Comparison of ENCODE assay signal across 8 mouse cellular contexts in genomic region chr7:90386885-90387459, GRCm38 (mm10). TPM values are rescaled to one million over a fixed set of nuclear protein-coding genes. Genes with fewer than 3 reads are reported as not detected.
DNase-seq lines count a peak whose midpoint lies in the region; ATAC-seq lines count a peak whose summit lies in the region.

No protein-coding gene starts in this region.

- no peak overlapping the region for H3K4me3 ChIP-seq in neural tube, embryonic 11.5 days (ENCODE audit: low read depth, low read length)
- H3K4me3 ChIP-seq in intestine, embryonic 15.5 days (replicated peaks) = no peak overlapping the region
- peak overlapping the region; percentile 29 for H3K4me3 ChIP-seq in midbrain, embryonic 13.5 days (replicated peaks)

- H3K9ac ChIP-seq in neural tube, embryonic 11.5 days (ENCODE audit: low read length) = no peak overlapping the region
- no peak overlapping the region for H3K9ac ChIP-seq in intestine, embryonic 15.5 days
- peak overlapping the region; percentile 24; the same call in 1 of the 2 replicates for H3K9ac ChIP-seq in midbrain, embryonic 13.5 days (replicated peaks)

- peaks cover 6% of the 10 kb centered on the region for H3K4me1 ChIP-seq in neural tube, embryonic 11.5 days (ENCODE audit: control insufficient read depth, insufficient read depth, low read length)
- 0 out of 2 replicates have a peak, but pooled peaks cover 2% of the 10 kb centered on the region for H3K4me1 ChIP-seq in intestine, embryonic 15.5 days (replicated peaks)
- peaks cover 11% of the 10 kb centered on the region for H3K4me1 ChIP-seq in midbrain, embryonic 13.5 days (replicated peaks)

- H3K9me3 ChIP-seq in neural tube, embryonic 11.5 days (ENCODE audit: control insufficient read depth, low read length) = no peaks in the 10 kb centered on the region
- no peaks in the 10 kb centered on the region for H3K9me3 ChIP-seq in intestine, embryonic 15.5 days
- no peaks in the 10 kb centered on the region for H3K9me3 ChIP-seq in midbrain, embryonic 13.5 days

- H3K27ac ChIP-seq in neural tube, embryonic 11.5 days (ENCODE audit: low read depth, low read length) = no peak overlapping the region
- no peak overlapping the region for H3K27ac ChIP-seq in intestine, embryonic 15.5 days
- no peak overlapping the region for H3K27ac ChIP-seq in midbrain, embryonic 13.5 days

- H3K27me3 ChIP-seq in neural tube, embryonic 11.5 days (ENCODE audit: control insufficient read depth, insufficient read depth, low read length) = no peaks in the 10 kb centered on the region
- H3K27me3 ChIP-seq in intestine, embryonic 15.5 days (replicated peaks) = no peaks in the 10 kb centered on the region
- no peaks in the 10 kb centered on the region for H3K27me3 ChIP-seq in midbrain, embryonic 13.5 days

- ATAC-seq in neural tube, embryonic 11.5 days (ENCODE audit: insufficient read depth, low FRiP score, low TSS enrichment) = no peak
- ATAC-seq in intestine, embryonic 15.5 days = no peak
- ATAC-seq in midbrain, embryonic 13.5 days = peak; percentile 88

- no peaks in the 10 kb centered on the region for H3K36me3 ChIP-seq in neural tube, embryonic 11.5 days (ENCODE audit: control insufficient read depth, insufficient read depth, low read length)
- H3K36me3 ChIP-seq in intestine, embryonic 15.5 days = no peaks in the 10 kb centered on the region
- H3K36me3 ChIP-seq in midbrain, embryonic 13.5 days = no peaks in the 10 kb centered on the region

- peak; percentile 15 for DNase-seq in neural tube, embryonic 11.5 days (ENCODE audit: low spot score)
- DNase-seq in neural tube, embryonic 10.5 days (ENCODE audit: extremely low spot score, low spot score) = no peak
- DNase-seq in frontal cortex, postnatal 10 days (ENCODE audit: low spot score in 2 of 2) = peak; percentile 31 to 36
- no peak for DNase-seq in urinary bladder, adult 18-20 months (ENCODE audit: low spot score in 2 of 2)
- no peak for DNase-seq in adrenal gland, adult 18-20 months (ENCODE audit: low spot score in 2 of 2)
- no peak for DNase-seq in ovary, adult 18-20 months (ENCODE audit: low spot score)

- peak overlapping the region; percentile 16; the same call in 1 of the 2 replicates for H3K4me2 ChIP-seq in neural tube, embryonic 11.5 days (ENCODE audit: low read depth)
- peak overlapping the region; percentile 19; the same call in 1 of the 2 replicates for H3K4me2 ChIP-seq in intestine, embryonic 15.5 days (replicated peaks)
- H3K4me2 ChIP-seq in midbrain, embryonic 13.5 days (replicated peaks) = peak overlapping the region; percentile 49

- 3% methylated on average over 8 of the region's 8 CpGs for WGBS in neural tube, embryonic 11.5 days
- 9% methylated on average over 8 of the region's 8 CpGs for WGBS in intestine, embryonic 15.5 days
- WGBS in midbrain, embryonic 13.5 days = under 1% methylated on average over 8 of the region's 8 CpGs

RNA-seq across cellular contexts. Expression of gene Ccdc89, which starts 39.4 kb away (rescaled TPM):
- polyA plus RNA-seq in neural tube, embryonic 11.5 days (2014; fragmentation: Nextera tagmentation; extraction: Ambion mirVana) = 2.4 and 3.0 TPM in 2 replicates
- 0.48 and 0.85 TPM in 2 replicates for polyA plus RNA-seq in intestine, embryonic 15.5 days (2015; fragmentation: Nextera tagmentation; extraction: Ambion mirVana)
- polyA plus RNA-seq in midbrain, embryonic 13.5 days (2015; fragmentation: Nextera tagmentation; extraction: Ambion mirVana) = 2.8 and 2.9 TPM in 2 replicates
- total RNA-seq in adrenal gland, adult 18-20 months (2021) = under 1 TPM; 0.13 to 0.33 TPM

RNA-seq across cellular contexts. Expression of gene Crebzf, which starts 55.6 kb away (rescaled TPM):
- 40.8 and 45.1 TPM in 2 replicates for polyA plus RNA-seq in neural tube, embryonic 11.5 days (2014; fragmentation: Nextera tagmentation; extraction: Ambion mirVana)
- polyA plus RNA-seq in intestine, embryonic 15.5 days (2015; fragmentation: Nextera tagmentation; extraction: Ambion mirVana) = 26.2 and 35.0 TPM in 2 replicates
- 34.1 and 39.5 TPM in 2 replicates for polyA plus RNA-seq in midbrain, embryonic 13.5 days (2015; fragmentation: Nextera tagmentation; extraction: Ambion mirVana)
- total RNA-seq in adrenal gland, adult 18-20 months (2021) = 10 to 100 TPM; 66.2 to 83.2 TPM

Comparison
In these comparisons a context has a peak if more than half of its experiments do, and no peak if none do; other contexts are left out.
1. DNase-seq: peak in neural tube, embryonic 11.5 days (single experiment) and frontal cortex, postnatal 10 days (2 of 2); none in neural tube, embryonic 10.5 days (single experiment), urinary bladder, adult 18-20 months (0 of 2), adrenal gland, adult 18-20 months (0 of 2) and ovary, adult 18-20 months (single experiment).
2. Peak in every context shown above with its lines, with median percentiles within 50 percentile points of each other: H3K4me2 ChIP-seq.